Mouse (Mus musculus): ENCODE measurements around the gene Cd180. TPM values are rescaled to one million over a fixed set of nuclear protein-coding genes. Genes with fewer than 3 reads are reported as not detected.
A peak's percentile ranks its signal among the peaks of the same experiment; 100 is the strongest.
"Not testable (repeated sequence)": the region's sequence is repeated elsewhere in the genome, so short reads cannot be mapped to it uniquely, and the experiment has no call there.

The Cd180 gene
- total RNA-seq, 2 experiments from 2014 or later = 1.1 TPM

- intact Hi-C loops (cut with DNase I) = no loop called here
- no peak for DNase-seq
These were observed 19.3 kb upstream of the Cd180 start for GRCm38 (mm10) chr13:102674083-102674482.

- intact Hi-C loops (cut with DNase I) = loop anchor here (1.0 to 5.0 kb wide), 2 partner anchors 68 to 435 kb away; no protein-coding TSS in a partner anchor
- not testable (repeated sequence) for DNase-seq
These were observed 15.8 kb upstream of the Cd180 start for GRCm38 (mm10) chr13:102677602-102678001.

GRCm38 (mm10) chr13:102678482-102678881, 14.9 kb upstream of the Cd180 start:
- DNase-seq = peak; percentile 80 to 81
- intact Hi-C loops (cut with DNase I) = loop anchor here (1.0 to 5.0 kb wide), 2 partner anchors 67 to 434 kb away; no protein-coding TSS in a partner anchor

- intact Hi-C loops (cut with DNase I) = no loop called here
These were observed 8.5 kb upstream of the Cd180 start for GRCm38 (mm10) chr13:102684890-102685289.

GRCm38 (mm10) chr13:102688121-102688520, 5.2 kb upstream of the Cd180 start:
- intact Hi-C loops (cut with DNase I) = no loop called here
- DNase-seq = no peak

More at GRCm38 (mm10) chr13:102684890-102685289, 8.5 kb upstream of the Cd180 start:
- DNase-seq = no peak

DNA sequence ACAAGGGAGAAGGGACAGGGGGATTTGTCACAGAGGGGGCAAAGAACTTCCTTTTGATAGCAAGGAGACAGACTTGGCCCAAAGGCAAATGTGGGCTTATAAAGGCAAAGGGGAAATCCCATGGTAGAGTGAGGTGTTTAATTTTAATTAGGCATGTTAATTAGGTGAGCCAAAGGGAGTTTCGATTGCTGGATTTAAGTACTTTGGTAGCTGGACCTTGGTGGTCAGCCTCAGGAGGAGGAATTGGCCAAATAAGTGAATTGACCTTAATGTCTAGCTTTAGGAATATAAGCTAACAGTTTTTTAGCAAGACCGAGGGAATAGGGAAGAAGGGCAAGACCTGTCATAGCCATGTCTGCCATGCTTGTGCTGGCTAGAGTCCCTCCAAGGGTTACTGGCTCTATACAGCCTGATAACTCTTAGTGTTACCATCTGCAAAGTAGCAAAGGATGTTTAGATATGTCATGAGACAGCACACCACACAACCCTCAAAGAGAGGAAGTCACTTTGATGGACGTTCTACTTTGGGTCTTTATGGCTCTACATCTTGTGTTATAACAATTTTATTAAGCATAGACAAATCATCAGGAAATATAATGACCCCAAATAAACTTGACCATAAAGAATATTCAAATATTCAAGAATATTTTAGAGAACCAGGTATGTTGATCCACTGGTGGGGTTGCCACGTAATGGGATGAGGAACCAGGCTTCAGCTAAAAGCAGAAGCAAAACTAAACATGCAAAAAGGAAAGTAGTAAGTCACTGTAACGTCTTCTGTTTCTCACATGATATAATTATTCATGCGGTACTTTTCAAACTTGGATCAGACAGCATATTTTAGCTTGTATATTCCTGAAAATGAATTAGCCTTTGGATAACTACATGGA, 3.9 kb upstream of the Cd180 start:
- DNase-seq = no peak
- intact Hi-C loops (cut with DNase I) = no loop called here

DNA sequence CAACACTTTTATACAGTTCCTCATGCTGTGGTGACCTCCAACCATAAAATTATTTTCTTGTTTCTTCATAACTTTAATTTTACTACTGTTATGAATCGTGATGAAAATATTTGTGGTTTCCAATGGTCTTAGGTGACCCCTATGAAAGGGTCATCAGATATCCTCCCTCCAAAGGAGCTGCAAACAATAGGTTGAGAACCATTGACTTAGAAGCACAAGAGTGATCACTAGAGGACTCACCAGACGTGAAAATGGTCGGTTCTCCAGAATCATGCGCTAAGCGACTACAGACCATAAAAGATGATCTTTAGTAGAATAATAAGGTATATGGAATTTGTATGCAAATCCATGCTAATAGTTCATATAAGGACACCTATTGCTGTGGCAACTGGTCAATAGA, 3.2 kb upstream of the Cd180 start:
- no peak for DNase-seq
- intact Hi-C loops (cut with DNase I) = no loop called here

DNA sequence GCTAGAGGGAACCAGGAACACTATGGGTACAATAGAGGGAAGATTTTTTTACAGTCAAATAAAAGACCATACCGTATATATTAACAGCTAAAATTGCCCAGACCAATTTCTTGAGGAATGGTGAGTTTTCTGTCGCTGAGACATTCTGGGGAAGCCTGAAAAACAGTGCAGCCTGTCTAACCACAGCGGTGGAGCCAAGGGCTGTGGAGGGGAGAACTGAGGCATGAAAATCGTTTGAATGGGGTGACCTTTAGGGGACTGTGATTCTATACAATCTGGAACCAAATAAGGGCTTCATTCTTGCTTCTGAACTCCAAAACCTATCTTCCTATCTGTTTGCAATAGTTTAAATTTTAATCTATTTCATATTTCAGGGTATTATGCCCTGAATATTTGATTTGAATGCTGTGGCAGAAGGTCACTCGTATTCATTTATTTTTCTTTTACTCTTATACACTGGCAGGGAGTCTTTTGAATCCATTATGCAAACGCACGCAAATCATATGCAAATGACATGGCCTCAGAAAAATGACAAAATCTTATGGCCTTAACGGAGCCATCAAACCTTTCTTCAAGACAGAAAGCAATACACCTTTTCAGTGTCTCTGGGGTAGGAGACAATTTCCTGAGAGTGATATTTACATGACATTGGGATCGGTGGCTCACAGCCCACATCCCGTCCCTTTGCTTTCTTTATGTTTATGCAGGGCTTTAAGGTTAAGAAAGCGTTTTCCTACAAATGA, 1.8 kb upstream of the Cd180 start:
- DNase-seq = no peak
- intact Hi-C loops (cut with DNase I) = no loop called here

- no peak for DNase-seq
- intact Hi-C loops (cut with DNase I) = no loop called here
These were observed 796 bp downstream of the Cd180 start for GRCm38 (mm10) chr13:102694154-102694553.

DNA sequence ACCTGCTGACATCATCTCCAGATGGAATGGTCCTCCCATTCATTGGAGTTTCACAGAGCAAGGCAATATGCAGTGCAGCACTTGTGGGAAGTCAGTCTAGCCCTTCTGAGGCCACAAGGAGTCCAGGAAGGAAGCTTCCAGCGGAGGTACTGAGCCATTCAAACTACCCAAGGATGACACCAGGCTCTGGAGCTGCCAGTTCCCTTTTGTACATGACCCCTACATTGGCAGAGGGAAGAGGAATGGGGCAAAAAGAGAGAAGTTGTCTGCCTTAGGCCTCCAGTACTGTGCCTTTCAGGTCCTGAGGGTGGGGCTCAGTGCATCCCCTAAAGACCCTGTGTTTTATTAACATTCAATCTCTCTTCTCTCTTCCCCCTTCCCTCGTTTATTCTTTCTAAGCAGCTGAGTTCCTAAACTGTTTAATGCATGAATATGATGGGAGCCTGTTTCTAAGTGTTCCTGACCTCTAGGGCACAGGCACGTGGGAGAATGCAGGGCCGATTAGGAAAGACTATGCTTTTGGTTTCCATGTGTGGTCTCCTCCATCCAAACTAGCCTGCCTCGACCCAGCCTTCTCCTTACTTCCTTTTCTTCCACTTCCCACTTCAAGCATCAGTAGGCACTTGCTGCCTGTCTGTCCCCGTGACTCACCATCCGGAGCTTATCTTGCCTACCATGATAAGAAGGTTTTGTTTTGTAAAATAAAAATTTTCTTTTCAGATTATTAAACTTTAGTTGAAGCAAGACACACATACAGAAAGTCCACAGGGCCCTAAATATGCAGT, 2.0 kb downstream of the Cd180 start:
- intact Hi-C loops (cut with DNase I) = no loop called here
- DNase-seq = no peak

DNA sequence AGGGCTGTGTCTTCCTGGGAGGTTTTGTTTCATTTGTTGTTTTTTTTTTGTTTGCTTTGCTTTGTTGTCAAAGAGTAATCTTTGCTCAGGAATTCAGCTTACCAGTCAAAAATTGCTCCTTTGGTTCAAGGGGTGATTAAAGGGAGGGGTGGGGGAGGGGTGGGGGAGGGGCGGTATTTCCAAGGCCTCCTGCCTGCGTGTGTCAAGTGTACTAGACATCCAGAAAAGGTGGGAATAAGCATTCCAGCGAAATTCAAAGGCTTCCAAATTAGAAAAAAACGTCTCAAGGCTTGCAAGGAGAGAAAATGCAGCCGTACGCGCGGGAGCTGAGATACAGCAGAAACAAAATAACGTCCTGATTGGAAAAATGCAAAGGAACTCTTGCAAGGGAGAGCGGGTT, 5.0 kb downstream of the Cd180 start:
- intact Hi-C loops (cut with DNase I) = no loop called here
- no peak for DNase-seq

GRCm38 (mm10) chr13:102698751-102699323, 5.5 kb downstream of the Cd180 start:
- intact Hi-C loops (cut with DNase I) = no loop called here
- DNase-seq = peak; percentile 58 to 60

DNA sequence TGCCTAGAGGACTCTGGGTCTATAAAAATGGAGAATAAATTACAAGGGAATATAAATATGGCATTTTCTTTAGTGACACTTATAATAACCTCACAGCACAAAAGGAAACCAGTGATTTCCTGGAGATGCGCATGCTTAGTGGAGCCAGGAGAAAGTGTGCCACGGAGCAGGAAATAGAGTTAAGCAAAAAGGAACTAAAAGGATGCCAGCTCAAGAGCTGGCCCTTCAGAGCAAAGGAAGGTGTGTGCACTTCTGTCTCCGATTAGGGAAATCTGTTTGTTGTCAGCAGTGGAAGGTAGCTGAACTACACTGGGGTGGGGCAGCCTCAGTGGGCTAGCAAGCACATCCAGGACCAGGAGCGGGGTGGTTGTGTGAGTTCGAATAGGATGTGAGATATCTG, 6.8 kb downstream of the Cd180 start:
- DNase-seq = no peak
- intact Hi-C loops (cut with DNase I) = no loop called here

- intact Hi-C loops (cut with DNase I) = no loop called here
- DNase-seq = no peak
These were observed 7.4 kb downstream of the Cd180 start for GRCm38 (mm10) chr13:102700744-102701143.

DNA sequence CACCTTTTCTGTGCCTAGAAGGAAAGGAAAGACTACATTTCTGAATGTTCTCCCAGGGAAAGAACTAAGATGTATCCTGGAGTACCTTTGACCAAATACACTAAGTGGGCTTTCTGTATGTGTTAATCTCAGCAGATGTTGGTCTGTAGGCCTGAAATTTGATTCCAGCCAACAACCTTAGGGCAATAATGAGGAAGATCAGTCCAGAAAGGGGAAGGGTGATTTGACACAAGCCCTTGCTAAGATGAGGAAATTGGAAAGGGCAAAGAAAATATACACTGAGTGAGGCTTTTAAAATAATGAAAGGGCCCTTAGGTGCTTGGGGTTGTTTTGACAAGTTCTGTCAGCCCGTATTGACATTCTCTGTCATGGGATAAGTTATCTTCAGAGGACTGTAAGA, 23.6 kb downstream of the Cd180 start:
- intact Hi-C loops (cut with DNase I) = no loop called here
- no peak for DNase-seq

DNA sequence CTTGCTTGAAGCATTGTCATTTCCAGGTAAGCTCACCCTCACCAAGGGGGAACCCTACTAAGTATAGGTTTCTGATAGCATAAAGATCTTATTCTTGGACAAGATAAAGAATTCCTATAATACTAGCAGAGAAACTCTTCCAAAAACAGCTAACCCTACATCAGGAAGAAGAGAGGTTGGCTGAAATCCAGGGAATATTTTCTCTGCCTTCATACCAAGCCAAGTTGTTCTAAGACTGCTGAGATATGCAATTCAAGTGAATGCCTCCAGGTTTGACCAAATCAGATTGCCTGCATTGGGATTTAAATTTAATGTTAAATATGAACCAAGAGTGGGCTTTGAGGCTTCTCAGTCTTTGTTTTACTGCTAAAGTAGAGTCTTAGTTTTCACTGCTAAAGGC, 32.1 kb downstream of the Cd180 start:
- no peak for DNase-seq
- intact Hi-C loops (cut with DNase I) = no loop called here

- intact Hi-C loops (cut with DNase I) = no loop called here
These were observed 32.5 kb downstream of the Cd180 start for GRCm38 (mm10) chr13:102725906-102726305.

DNA sequence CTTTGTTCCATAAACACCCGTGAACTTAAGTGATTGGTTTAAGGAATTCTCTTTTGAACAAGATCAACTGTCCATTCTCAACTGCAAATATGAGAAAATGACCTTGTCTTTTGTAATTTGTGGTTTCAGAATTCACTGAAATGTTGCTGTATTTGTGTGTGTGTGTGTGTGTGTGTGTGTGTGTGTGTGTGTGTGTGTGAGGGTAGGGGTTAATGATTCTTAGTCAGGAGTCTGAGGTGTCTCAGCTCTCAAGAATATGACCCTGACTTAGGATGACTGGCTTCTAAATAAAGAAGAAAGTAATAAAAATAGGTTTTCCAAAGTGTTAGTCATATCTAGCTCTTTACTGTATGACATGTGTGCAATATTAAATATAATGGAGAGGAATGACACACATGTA, 33.5 kb downstream of the Cd180 start:
- DNase-seq = no peak
- intact Hi-C loops (cut with DNase I) = no loop called here

More at GRCm38 (mm10) chr13:102725906-102726305, 32.5 kb downstream of the Cd180 start:
- no peak for DNase-seq

DNA sequence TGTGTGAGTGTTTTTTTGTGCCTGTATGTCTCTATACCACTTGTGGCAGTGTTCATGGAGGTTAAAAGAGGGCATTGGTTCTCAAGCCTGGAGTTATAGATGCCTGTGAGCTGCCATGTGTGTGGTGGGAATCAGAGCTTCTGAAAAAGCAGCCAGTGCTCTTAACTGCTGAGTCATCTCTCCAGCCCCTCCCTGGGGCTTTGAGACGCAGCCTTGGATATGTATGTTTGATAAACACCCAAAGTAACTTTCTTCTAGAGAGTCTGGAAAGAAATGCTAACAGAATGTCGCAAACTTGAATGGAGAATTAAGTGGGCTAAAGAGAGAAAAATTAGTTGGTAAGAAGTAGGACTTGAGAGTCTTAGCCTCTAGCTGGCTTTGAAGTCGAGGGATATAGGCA, 34.7 kb downstream of the Cd180 start:
- intact Hi-C loops (cut with DNase I) = no loop called here
- no peak for DNase-seq

DNA sequence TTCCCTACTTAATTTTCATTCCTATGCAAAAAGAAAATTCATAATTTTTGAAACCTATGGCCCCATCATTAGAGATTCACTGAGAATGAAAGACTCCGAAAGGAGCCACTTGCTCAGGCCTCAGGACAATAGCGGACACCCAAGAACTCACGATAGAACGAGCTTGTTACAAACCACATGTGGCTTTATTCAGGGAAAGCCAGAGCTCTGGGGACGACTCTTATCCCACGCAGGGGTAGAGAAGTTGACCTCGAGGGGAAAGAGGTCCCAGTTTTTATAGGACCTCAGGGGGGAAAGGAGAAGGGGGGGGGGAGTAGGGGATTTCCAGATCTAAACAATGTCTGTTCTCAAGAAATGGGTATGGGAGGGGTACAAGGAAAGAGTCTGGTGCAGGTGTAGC, 35.6 kb downstream of the Cd180 start:
- intact Hi-C loops (cut with DNase I); DNase-seq: not testable (repeated sequence)

Data from heart, postnatal 36 days (tissue).